Mouse (Mus musculus) T-cell, adult 2 months (primary cell): Measurements from ENCODE around the gene Ercc5.

Experiments
- DNase-seq: peaks from one replicate; pipeline ENCODE4 v3.0.0; 2022; ENCODE audit warnings: low spot score

Ercc5 gene

GRCm38 (mm10) chr1:44178086-44178485, 30.5 kb downstream of the Ercc5 start:
- no peak for DNase-seq

GRCm38 (mm10) chr1:44186396-44186795, 38.9 kb downstream of the Ercc5 start:
- DNase-seq, result no peak

GRCm38 (mm10) chr1:44198273-44199171, 51.0 kb downstream of the Ercc5 start:
- DNase-seq, result no peak

GRCm38 (mm10) chr1:44202876-44203275, 55.3 kb downstream of the Ercc5 start:
- DNase-seq, result no peak

- DNase-seq, result no peak
Observed at GRCm38 (mm10) chr1:44214443-44214842, 66.9 kb downstream of the Ercc5 start.

- no peak for DNase-seq
Observed at GRCm38 (mm10) chr1:44216352-44217116, 69.0 kb downstream of the Ercc5 start.

- no peak for DNase-seq
Observed at GRCm38 (mm10) chr1:44217118-44217517, 69.6 kb downstream of the Ercc5 start.

- DNase-seq, result no peak
Observed at GRCm38 (mm10) chr1:44218876-44219275, 71.3 kb downstream of the Ercc5 start, which contains the start of gene Mettl21e. TSS of gene Mettl21e (minus strand) at chr1:44218961.

GRCm38 (mm10) chr1:44229044-44229443, 81.5 kb downstream of the Ercc5 start:
- DNase-seq, result no peak
